In genomic region chr6:22269840-22270521, GRCm38 (mm10) we compare ENCODE assay signal across 18 mouse cellular contexts. TPM values are rescaled to one million over a fixed set of nuclear protein-coding genes. Genes with fewer than 3 reads are reported as not detected.
DNase-seq lines count a peak whose midpoint lies in the region; ATAC-seq and TF ChIP-seq lines count a peak whose summit lies in the region.
"Had no signal": no experiment of that assay in that cellular context is flagged by ENCODE, and none has a peak within 500 bp of the region (broad histone marks: within the 10 kb centered on the region; RNA-seq: fewer than 3 reads in every experiment).

No protein-coding gene starts in this region.

- H3K9ac ChIP-seq in heart, postnatal 0 days (replicated peaks; ENCODE audit: low read depth, low read length), result no peak overlapping the region
- H3K9ac ChIP-seq in MEL (ENCODE audit: control insufficient read depth, low read depth, low read length, poor library complexity, severe bottlenecking), result no peak overlapping the region
- H3K9ac ChIP-seq: embryonic facial prominence, embryonic 15.5 days; forebrain, embryonic 15.5 days; neural tube, embryonic 15.5 days had no signal

- DNase-seq in heart, postnatal 0 days (ENCODE audit: low spot score), result peak; percentile 35
- no peak for DNase-seq in heart, postnatal 25 days (ENCODE audit: low spot score)
- DNase-seq in MEL (ENCODE audit: low read depth, low spot score), result peak; percentile 19
- DNase-seq in adrenal gland, postnatal 10 days, result peak; percentile 62
- DNase-seq in frontal cortex, postnatal 25 days (ENCODE audit: low spot score in 2 of 2), result no peak
- no peak for DNase-seq in thymus, postnatal 10 days (ENCODE audit: low spot score in 2 of 2)
- DNase-seq: cerebellum, adult 11-12 months; right cerebral cortex, adult 18-20 months had no signal

- TF ChIP-seq POLR2A in MEL (IDR thresholded peaks at IDR 0.05; ENCODE audit: control insufficient read depth in 1 of 2, insufficient read depth in 1 of 2, low read depth in 1 of 2, low read length in 2 of 2, poor library complexity in 1 of 2), result no peak

- H3K4me3 ChIP-seq in heart, postnatal 0 days (ENCODE audit: low read depth, low read length), result no peak overlapping the region
- no peak overlapping the region for H3K4me3 ChIP-seq in MEL (ENCODE audit: control insufficient read depth in 1 of 2, insufficient read depth in 1 of 2, low read depth in 2 of 2, low read length in 2 of 2)
- H3K4me3 ChIP-seq in macrophage (ENCODE audit: inconsistent target), result no peak overlapping the region
- H3K4me3 ChIP-seq: embryonic facial prominence, embryonic 15.5 days; forebrain, embryonic 15.5 days; limb, embryonic 10.5 days; megakaryocyte, embryonic 14.5 days; neural tube, embryonic 15.5 days had no signal

- intact Hi-C loops in heart, postnatal 25 days (cut with DNase I), result no loop called here

- peak overlapping the region; percentile 18; the same call in 1 of the 2 replicates for H3K4me2 ChIP-seq in heart, postnatal 0 days (ENCODE audit: low read depth, low read length)
- H3K4me2 ChIP-seq: embryonic facial prominence, embryonic 15.5 days; forebrain, embryonic 15.5 days; neural tube, embryonic 15.5 days had no signal

- H3K27ac ChIP-seq in heart, postnatal 0 days (ENCODE audit: low read depth), result no peak overlapping the region
- H3K27ac ChIP-seq in MEL (ENCODE audit: control insufficient read depth, low read depth, low read length) (no peak overlapping the region), macrophage (peak overlapping the region; percentile 31; the same call in 1 of the 2 replicates)
- H3K27ac ChIP-seq: embryonic facial prominence, embryonic 15.5 days; forebrain, embryonic 15.5 days; kidney, postnatal 0 days; limb, embryonic 10.5 days; neural tube, embryonic 15.5 days had no signal

- ATAC-seq in heart, postnatal 0 days (ENCODE audit: insufficient read depth, low read depth), result no peak
- ATAC-seq: CD4-positive, CD25-positive, alpha-beta regulatory T cell, adult 4 months; forebrain, embryonic 15.5 days had no signal

- H3K79me2 ChIP-seq in MEL (ENCODE audit: control insufficient read depth, insufficient read depth, low read length, poor library complexity) (no peaks in the 10 kb centered on the region), macrophage (ENCODE audit: inconsistent target) (no peaks in the 10 kb centered on the region)

- H3K27me3 ChIP-seq in heart, postnatal 0 days (ENCODE audit: control insufficient read depth, insufficient read depth, low read length), result no peaks in the 10 kb centered on the region
- no peaks in the 10 kb centered on the region; a peak in 2 of 4 replicates for H3K27me3 ChIP-seq in MEL (ENCODE audit: control insufficient read depth in 1 of 2, insufficient read depth in 2 of 2, low read length in 2 of 2)
- H3K27me3 ChIP-seq: embryonic facial prominence, embryonic 15.5 days; forebrain, embryonic 15.5 days; megakaryocyte, embryonic 14.5 days; neural tube, embryonic 15.5 days had no signal

- TF ChIP-seq EP300 in heart, postnatal 0 days (IDR thresholded peaks at IDR 0.05; ENCODE audit: low read depth), result no peak
- TF ChIP-seq EP300 in MEL (IDR thresholded peaks at IDR 0.05; ENCODE audit: low read depth in 1 of 2, low read length in 2 of 2), result no peak

- no peak for TF ChIP-seq CTCF in heart, postnatal 0 days (IDR thresholded peaks at IDR 0.05; ENCODE audit: low read depth)
- TF ChIP-seq CTCF in MEL (IDR thresholded peaks at IDR 0.05 in 2 of 3, conservative IDR thresholded peaks at IDR 0.05 in 1 of 3; ENCODE audit: control insufficient read depth in 1 of 3, insufficient read depth in 1 of 3, low read depth in 2 of 3, low read length in 3 of 3, poor library complexity in 1 of 3, severe bottlenecking in 1 of 3), result no peak

- 33% methylated on average over 8 of the region's 8 CpGs for WGBS in heart, postnatal 0 days
- 29% methylated on average over 8 of the region's 8 CpGs for WGBS in macrophage (ENCODE audit: missing documents)

- H3K36me3 ChIP-seq in heart, postnatal 0 days (replicated peaks; ENCODE audit: control insufficient read depth, insufficient read depth, low read length), result no peaks in the 10 kb centered on the region
- H3K36me3 ChIP-seq in MEL (ENCODE audit: control insufficient read depth in 1 of 2, insufficient read depth in 2 of 2, low read length in 2 of 2) (no peaks in the 10 kb centered on the region; a peak in 1 of 4 replicates), macrophage (ENCODE audit: inconsistent target) (no peaks in the 10 kb centered on the region)
- H3K36me3 ChIP-seq: embryonic facial prominence, embryonic 15.5 days; forebrain, embryonic 15.5 days; limb, embryonic 10.5 days; neural tube, embryonic 15.5 days had no signal

- H3K4me1 ChIP-seq in heart, postnatal 0 days (ENCODE audit: control insufficient read depth, insufficient read depth), result peaks cover 4% of the 10 kb centered on the region; the same call in 1 of the 2 replicates
- no peaks in the 10 kb centered on the region for H3K4me1 ChIP-seq in MEL (ENCODE audit: control insufficient read depth in 1 of 2, insufficient read depth in 2 of 2, low read length in 2 of 2)
- H3K4me1 ChIP-seq: embryonic facial prominence, embryonic 15.5 days; forebrain, embryonic 15.5 days; limb, embryonic 10.5 days; megakaryocyte, embryonic 14.5 days; neural tube, embryonic 15.5 days had no signal

- no peaks in the 10 kb centered on the region for H3K9me3 ChIP-seq in heart, postnatal 0 days (replicated peaks; ENCODE audit: control insufficient read depth, low read length)
- no peaks in the 10 kb centered on the region for H3K9me3 ChIP-seq in MEL (replicated peaks; ENCODE audit: insufficient read depth, low read length)
- H3K9me3 ChIP-seq: embryonic facial prominence, embryonic 15.5 days; forebrain, embryonic 15.5 days; limb, embryonic 10.5 days; megakaryocyte, embryonic 14.5 days; neural tube, embryonic 15.5 days had no signal

- TF ChIP-seq RAD21 in MEL (IDR thresholded peaks at IDR 0.05; ENCODE audit: low read depth, low read length), result no peak

TF ChIP-seq in MEL, 35 proteins besides CTCF, POLR2A, EP300 and RAD21:
- no peak for TF ChIP-seq TBP (IDR thresholded peaks at IDR 0.05; ENCODE audit: low read depth, low read length)
- no peak for TF ChIP-seq CHD1 (IDR thresholded peaks at IDR 0.05; ENCODE audit: low read depth, low read length)
- TF ChIP-seq NRF1 (IDR thresholded peaks at IDR 0.05; ENCODE audit: insufficient read depth, low read depth, low read length, poor library complexity, severe bottlenecking), result no peak
- TF ChIP-seq MAZ (IDR thresholded peaks at IDR 0.05; ENCODE audit: low read depth, low read length), result no peak
- TF ChIP-seq SMC3 (IDR thresholded peaks at IDR 0.05; ENCODE audit: low read depth, low read length), result no peak
- no peak for TF ChIP-seq MYC (IDR thresholded peaks at IDR 0.05; ENCODE audit: low read depth, low read length)
- no peak for TF ChIP-seq ZMIZ1 (IDR thresholded peaks at IDR 0.05; ENCODE audit: low read depth, low read length)
- no peak for TF ChIP-seq HCFC1 (IDR thresholded peaks at IDR 0.05; ENCODE audit: low read depth, low read length)
- no peak for TF ChIP-seq UBTF (IDR thresholded peaks at IDR 0.05; ENCODE audit: borderline replicate concordance, insufficient read depth, low read depth, low read length)
- TF ChIP-seq USF2 (IDR thresholded peaks at IDR 0.05; ENCODE audit: borderline replicate concordance in 1 of 2, insufficient read depth in 1 of 2, low read depth in 1 of 2, low read length in 2 of 2), result no peak
- no peak for TF ChIP-seq NELFE (IDR thresholded peaks at IDR 0.05; ENCODE audit: low read depth, low read length)
- no peak for TF ChIP-seq CHD2 (IDR thresholded peaks at IDR 0.05; ENCODE audit: low read length)
- no peak for TF ChIP-seq BHLHE40 (IDR thresholded peaks at IDR 0.05; ENCODE audit: borderline replicate concordance, low read depth, low read length)
- TF ChIP-seq RCOR1 (IDR thresholded peaks at IDR 0.05; ENCODE audit: low read depth, low read length), result no peak
- no peak for TF ChIP-seq JUND (IDR thresholded peaks at IDR 0.05; ENCODE audit: low read depth, low read length)
- TF ChIP-seq POLR2AphosphoS5 (IDR thresholded peaks at IDR 0.05; ENCODE audit: borderline replicate concordance, low read depth, low read length), result no peak
- TF ChIP-seq MXI1 (IDR thresholded peaks at IDR 0.05; ENCODE audit: low read depth, low read length), result no peak
- TF ChIP-seq GABPA (IDR thresholded peaks at IDR 0.05; ENCODE audit: low read depth, low read length), result no peak
TF ChIP-seq in MEL: peak in this region for 0.

RNA-seq across cellular contexts. Expression of gene Wnt16, which starts 18.0 kb away (rescaled TPM):
- 0.54 and 0.69 TPM in 2 replicates for total RNA-seq in heart, postnatal 0 days (2014; rRNA removed; ENCODE audit: low replicate concordance)
- 0.86 and 1.0 TPM in 2 replicates for polyA plus RNA-seq in heart, postnatal 0 days (2015; fragmentation: Nextera tagmentation; extraction: Ambion mirVana)
- under 1 TPM; 0.42 to 0.75 TPM for total RNA-seq in heart, postnatal 25 days (2021)
- not detected in 2 replicates for total RNA-seq in MEL (2012; rRNA removed)
- polyA plus RNA-seq in MEL (2012; ENCODE audit: insufficient read depth in 1 of 2, insufficient read length in 2 of 2, low read depth in 1 of 2, low replicate concordance in 2 of 2, missing spikeins in 1 of 2) (not detected), macrophage (2018) (not detected in 3 replicates)
- 1 to 10 TPM in 1 of 2 experiments, under 1 TPM in 1; 0.69 to 2.5 TPM for total RNA-seq in adrenal gland, postnatal 10 days (2021)
- under 1 TPM in 1 of 26 experiments, not detected in 25; 0.79 TPM for total RNA-seq in macrophage (2018; cell fraction: chromatin; rRNA removed)
- total RNA-seq in macrophage (2018; cell fraction: cytosol; rRNA removed), result not detected
- not detected for total RNA-seq in macrophage (2018; cell fraction: nucleus; rRNA removed)
- polyA plus RNA-seq: liver, embryonic 16.5 days; testis, adult 2 months had no signal

Comparison
In these comparisons a context has a peak if more than half of its experiments do, and no peak if none do; other contexts are left out.
1. DNase-seq: peak in heart, postnatal 0 days (single experiment), MEL (single experiment) and adrenal gland, postnatal 10 days (single experiment); none in heart, postnatal 25 days (single experiment), frontal cortex, postnatal 25 days (0 of 2) and thymus, postnatal 10 days (0 of 2).